Mouse (Mus musculus) MEL (cell line): Measurements from ENCODE around the gene Plxnb1. TPM values are rescaled to one million over a fixed set of nuclear protein-coding genes. Genes with fewer than 3 reads are reported as not detected.

Experiments used
- DNase-seq: peaks from one replicate; pipeline ENCODE4 v3.0.0; 2011; ENCODE audit warnings: low read depth, low spot score
- H3K27ac ChIP-seq: 2 replicates; pipeline ENCODE4 v1.5.1; 2012; ENCODE audit warnings: low read depth, mild to moderate bottlenecking, control low read depth, low read length, moderate library complexity; ENCODE audit not compliant: control insufficient read depth
- H3K27me3 ChIP-seq, 2 experiments: fragments of 150-350 bp in 1 of 2; sonication (generic) in 1 of 2; 2 replicates each; pipeline ENCODE4 v1.6.1; 2012; ENCODE audit warnings: low read length in 2 of 2, mild to moderate bottlenecking in 2 of 2, improper control_type of control experiment in 1 of 2, moderate library complexity in 1 of 2; ENCODE audit not compliant: insufficient read depth in 2 of 2, control insufficient read depth in 1 of 2
- H3K36me3 ChIP-seq, 2 experiments: 2 replicates each; pipeline ENCODE4 v1.6.1; 2012 to 2014; ENCODE audit warnings: low read length in 2 of 2, improper control_type of control experiment in 1 of 2, inconsistent platforms in 1 of 2, mild to moderate bottlenecking in 1 of 2; ENCODE audit not compliant: insufficient read depth in 2 of 2, control insufficient read depth in 1 of 2
- H3K4me1 ChIP-seq, 2 experiments: fragments of 150-350 bp in 1 of 2; sonication (generic) in 1 of 2; 2 replicates each; pipeline ENCODE4 v1.6.1; 2012; ENCODE audit warnings: low read length in 2 of 2, improper control_type of control experiment in 1 of 2, mild to moderate bottlenecking in 1 of 2; ENCODE audit not compliant: insufficient read depth in 2 of 2, control insufficient read depth in 1 of 2
- H3K4me3 ChIP-seq, 2 experiments: fragments of 150-350 bp in 1 of 2; sonication (generic) in 1 of 2; 2 replicates each; pipeline ENCODE4 v1.5.1; 2012; ENCODE audit warnings: low read depth in 2 of 2, low read length in 2 of 2, mild to moderate bottlenecking in 2 of 2, moderate library complexity in 2 of 2, control low read depth in 1 of 2, improper control_type of control experiment in 1 of 2; ENCODE audit not compliant: control insufficient read depth in 1 of 2, insufficient read depth in 1 of 2
- H3K79me2 ChIP-seq: 2 replicates; pipeline ENCODE4 v1.6.1; 2012; ENCODE audit warnings: mild to moderate bottlenecking, low read length, moderate library complexity; ENCODE audit not compliant: control insufficient read depth, poor library complexity, insufficient read depth
- H3K9ac ChIP-seq: 2 replicates; pipeline ENCODE4 v1.6.1; 2012; ENCODE audit warnings: low read depth, mild to moderate bottlenecking, control low read depth, low read length, moderate library complexity; ENCODE audit not compliant: control insufficient read depth, poor library complexity, severe bottlenecking
- H3K9me3 ChIP-seq: fragments of 150-350 bp; sonication (generic); replicated peaks from 2 replicates; pipeline ENCODE4 v1.6.1; 2012; ENCODE audit warnings: mild to moderate bottlenecking, low read length, improper control_type of control experiment, moderate library complexity; ENCODE audit not compliant: insufficient read depth
- CHD1 ChIP-seq: IDR thresholded peaks from 2 replicates; pipeline ENCODE4 v1.6.1; 2012; ENCODE audit warnings: low read depth, mild to moderate bottlenecking, inconsistent platforms, low read length, improper control_type of control experiment
- CHD2 ChIP-seq: IDR thresholded peaks from 2 replicates; pipeline ENCODE4 v1.6.1; 2011; ENCODE audit warnings: low read length, improper control_type of control experiment
- E2F4 ChIP-seq: IDR thresholded peaks from 2 replicates; pipeline ENCODE4 v1.6.1; 2011; ENCODE audit warnings: low read depth, low read length, improper control_type of control experiment, borderline replicate concordance
- ETS1 ChIP-seq: IDR thresholded peaks from 2 replicates; pipeline ENCODE4 v1.6.1; 2012; ENCODE audit warnings: low read depth, mild to moderate bottlenecking, inconsistent platforms, low read length, improper control_type of control experiment, moderate library complexity
- GATA1 ChIP-seq: IDR thresholded peaks from 2 replicates; pipeline ENCODE4 v1.6.1; 2011; ENCODE audit warnings: low read depth, low read length, improper control_type of control experiment
- MAFK ChIP-seq: IDR thresholded peaks from 2 replicates; pipeline ENCODE4 v1.6.1; 2011; ENCODE audit warnings: low read depth, mild to moderate bottlenecking, low read length, improper control_type of control experiment, borderline replicate concordance
- MAX ChIP-seq: IDR thresholded peaks from 2 replicates; pipeline ENCODE4 v1.6.1; 2011; ENCODE audit warnings: low read length, improper control_type of control experiment
- MAZ ChIP-seq: IDR thresholded peaks from 2 replicates; pipeline ENCODE4 v1.6.1; 2012; ENCODE audit warnings: low read depth, mild to moderate bottlenecking, inconsistent platforms, low read length, improper control_type of control experiment
- MEF2A ChIP-seq: IDR thresholded peaks from 2 replicates; pipeline ENCODE4 v1.6.1; 2014; ENCODE audit warnings: low read depth, mild to moderate bottlenecking, inconsistent platforms, low read length, improper control_type of control experiment; ENCODE audit not compliant: poor library complexity, insufficient replicate concordance, severe bottlenecking; ENCODE audit errors: extremely low read depth
- MYB ChIP-seq: IDR thresholded peaks from 2 replicates; pipeline ENCODE4 v1.6.1; 2011; ENCODE audit warnings: mild to moderate bottlenecking, low read depth, low read length, improper control_type of control experiment
- MYC ChIP-seq: IDR thresholded peaks from 2 replicates; pipeline ENCODE4 v1.6.1; 2011; ENCODE audit warnings: low read depth, mild to moderate bottlenecking, low read length, improper control_type of control experiment, moderate library complexity
- POLR2A ChIP-seq, 2 experiments: IDR thresholded peaks; 2 replicates each; pipeline ENCODE4 v1.6.1; 2011 to 2012; ENCODE audit warnings: low read length in 2 of 2, mild to moderate bottlenecking in 2 of 2, control low read depth in 1 of 2, improper control_type of control experiment in 1 of 2, low read depth in 1 of 2, moderate library complexity in 1 of 2; ENCODE audit not compliant: control insufficient read depth in 1 of 2, insufficient read depth in 1 of 2, poor library complexity in 1 of 2
- SMC3 ChIP-seq: IDR thresholded peaks from 2 replicates; pipeline ENCODE4 v1.6.1; 2011; ENCODE audit warnings: low read depth, low read length, improper control_type of control experiment
- TAL1 ChIP-seq: IDR thresholded peaks from 2 replicates; pipeline ENCODE4 v1.6.1; 2012; ENCODE audit warnings: mild to moderate bottlenecking, inconsistent platforms, low read length, moderate library complexity, mixed read lengths
- TBP ChIP-seq: IDR thresholded peaks from 2 replicates; pipeline ENCODE4 v1.8.0; 2011; ENCODE audit warnings: low read depth, low read length, improper control_type of control experiment
- USF2 ChIP-seq, 2 experiments: IDR thresholded peaks; 2 replicates each; pipeline ENCODE4 v1.6.1; 2011 to 2012; ENCODE audit warnings: improper control_type of control experiment in 2 of 2, low read length in 2 of 2, borderline replicate concordance in 1 of 2, inconsistent platforms in 1 of 2, low read depth in 1 of 2, mild to moderate bottlenecking in 1 of 2; ENCODE audit not compliant: insufficient read depth in 1 of 2
- ZC3H11A ChIP-seq: IDR thresholded peaks from 2 replicates; pipeline ENCODE4 v1.6.1; 2012; ENCODE audit warnings: low read depth, mild to moderate bottlenecking, inconsistent platforms, low read length, improper control_type of control experiment
- polyA plus RNA-seq, 2 experiments: library from polyadenylated mRNA; stranded (reverse) in 1 of 2; unstranded in 1 of 2; fragments of >175 nt in 1 of 2; fragments of >200 nt in 1 of 2; gene quantifications; 2 replicates each; pipeline versions ENCODE4 v1.2.1 to v1.2.4; 2012; ENCODE audit warnings: low replicate concordance in 2 of 2, low read depth in 1 of 2; ENCODE audit not compliant: insufficient read length in 2 of 2, insufficient read depth in 1 of 2, missing spikeins in 1 of 2
- total RNA-seq: library from RNA; depleted of rRNA; stranded (reverse); fragments of 300-350 nt; gene quantifications from 2 replicates; pipeline ENCODE4 v1.2.3, GENCODE M21; 2012

Plxnb1 gene
- total and polyA plus RNA-seq, 3 experiments = 0.07 TPM; not detected in 2

GRCm38 (mm10) chr9:109116205-109116604 lies 21.0 kb downstream of the Plxnb1 start:
- no peak for DNase-seq
- Histone ChIP-seq H3K79me2 (no peaks in the 10 kb centered on the region), H3K9me3 (no peaks in the 10 kb centered on the region), H3K4me3 (no peak overlapping the region), H3K27ac (no peak overlapping the region), H3K4me1 (no peaks in the 10 kb centered on the region), H3K27me3 (no peaks in the 10 kb centered on the region; a peak in 2 of 4 replicates), H3K9ac (no peak overlapping the region), H3K36me3 (no peaks in the 10 kb centered on the region)
- no peak for TF ChIP-seq MAZ
- no peak for TF ChIP-seq SMC3
- TF ChIP-seq TAL1 = no peak
- no peak for TF ChIP-seq GATA1

DNA sequence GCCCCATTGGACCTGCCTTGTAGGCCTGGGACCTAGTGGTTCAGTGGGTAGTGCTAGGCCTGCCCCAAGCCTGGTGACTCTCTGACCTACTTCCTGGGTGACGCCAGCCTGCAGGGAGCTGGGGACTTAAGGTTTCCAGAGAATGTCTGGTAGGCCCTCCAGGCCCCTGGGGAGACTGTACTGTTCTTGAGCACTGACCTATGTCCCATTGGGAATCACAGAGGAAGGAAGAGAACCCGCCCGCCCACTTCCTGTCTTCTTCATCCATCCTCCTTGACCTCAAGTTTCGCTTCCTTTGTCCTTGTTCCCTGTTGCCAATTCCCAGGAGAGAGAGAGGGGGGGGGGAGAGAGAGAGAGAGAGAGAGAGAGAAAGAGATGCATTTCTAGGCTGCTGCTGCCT lies 22.9 kb downstream of the Plxnb1 start:
- no peaks in the 10 kb centered on the region for H3K79me2 ChIP-seq
- H3K27me3 ChIP-seq = no peaks in the 10 kb centered on the region; a peak in 1 of 4 replicates
- H3K4me3 ChIP-seq = no peak overlapping the region
- TF ChIP-seq MAZ (no peak), E2F4 (no peak), MEF2A (no peak), CHD2 (no peak), ZC3H11A (no peak), POLR2A (IDR thresholded peaks at IDR 0.05; ENCODE audit: control insufficient read depth in 1 of 2, insufficient read depth in 1 of 2, low read depth in 1 of 2, low read length in 2 of 2, poor library complexity in 1 of 2) (no peak)
- DNase-seq = no peak
- peaks cover 0 to 1% of the 10 kb centered on the region in 2 experiments; a peak in 2 of 4 replicates for H3K36me3 ChIP-seq
- no peak overlapping the region for H3K27ac ChIP-seq
- H3K9me3 ChIP-seq = no peaks in the 10 kb centered on the region
- no peak overlapping the region for H3K9ac ChIP-seq
- H3K4me1 ChIP-seq = peaks cover 2 to 6% of the 10 kb centered on the region in 2 experiments; a peak in 2 of 4 replicates

DNA sequence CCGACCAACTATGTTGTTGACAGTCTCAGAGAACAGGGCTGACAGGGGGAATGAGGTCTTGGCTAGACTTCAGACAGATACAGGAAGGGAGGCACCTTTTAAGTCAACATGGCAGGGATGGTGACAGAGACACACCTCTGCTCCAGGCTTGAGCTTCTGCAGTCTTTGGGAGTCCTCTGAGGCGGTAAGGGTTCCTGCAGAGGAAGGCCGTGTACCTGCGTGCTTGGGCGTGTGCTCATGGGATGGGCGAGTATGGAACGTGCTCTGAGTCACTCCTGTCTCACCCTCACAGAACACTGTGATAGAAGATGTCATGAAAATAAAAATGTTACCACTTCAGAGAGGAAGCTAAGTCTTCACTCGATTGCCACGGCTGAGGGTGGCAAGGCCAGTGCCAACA lies 24.4 kb downstream of the Plxnb1 start:
- Histone ChIP-seq H3K9me3 (no peaks in the 10 kb centered on the region), H3K79me2 (no peaks in the 10 kb centered on the region), H3K27me3 (no peaks in the 10 kb centered on the region; a peak in 1 of 4 replicates), H3K36me3 (peaks cover 0 to 4% of the 10 kb centered on the region in 2 experiments; a peak in 2 of 4 replicates), H3K4me1 (peaks cover 2 to 14% of the 10 kb centered on the region in 2 experiments; a peak in 3 of 4 replicates)
- no peak for DNase-seq
- TF ChIP-seq GATA1 (no peak), MYB (no peak), MAX (no peak), CHD1 (no peak), MAFK (no peak), TBP (no peak), MYC (no peak), ETS1 (no peak), USF2 (IDR thresholded peaks at IDR 0.05; ENCODE audit: borderline replicate concordance in 1 of 2, insufficient read depth in 1 of 2, low read depth in 1 of 2, low read length in 2 of 2) (no peak)
- TF ChIP-seq, all 39 proteins: peak for 0
- H3K9ac ChIP-seq = no peak overlapping the region
- H3K27ac ChIP-seq = no peak overlapping the region
- no peak overlapping the region for H3K4me3 ChIP-seq
